Mouse (Mus musculus) adrenal gland, postnatal 14 days (tissue): ENCODE measurements around the gene Abhd2. TPM values are rescaled to one million over a fixed set of nuclear protein-coding genes. Genes with fewer than 3 reads are reported as not detected.

Source experiments
- DNase-seq: peaks from one replicate; pipeline ENCODE4 v3.0.0; 2021; ENCODE audit warnings: mixed read lengths
- long read RNA-seq, 2 experiments: library from polyadenylated mRNA; stranded (forward); transcript quantifications; one replicate each; pipeline ENCODE4 v2.0.0; 2021
- total RNA-seq: library from RNA; stranded (reverse); gene quantifications from 2 replicates; pipeline ENCODE4 v1.2.3, GENCODE M21; 2021

Gene Abhd2
- 485 and 569 TPM in 2 replicates for total RNA-seq
- long read RNA-seq, experiment 1, full-length matches to known transcripts: 29 of 48 reads
- long read RNA-seq, experiment 1, partial matches to known transcripts: 5 of 48 reads
- long read RNA-seq, experiment 1, other reads (novel, unspliced or antisense): 14 of 48 reads
- long read RNA-seq, experiment 2, full-length matches to known transcripts: 18 of 35 reads
- long read RNA-seq, experiment 2, partial matches to known transcripts: 16 of 35 reads
- long read RNA-seq, experiment 2, other reads (novel, unspliced or antisense): 1 of 35 reads

- DNase-seq: peak; percentile 100
Measured at GRCm38 (mm10) chr7:79272789-79273718, at the start of gene Abhd2. Gene Abhd2, plus strand, starts transcription at chr7:79273199.

DNA sequence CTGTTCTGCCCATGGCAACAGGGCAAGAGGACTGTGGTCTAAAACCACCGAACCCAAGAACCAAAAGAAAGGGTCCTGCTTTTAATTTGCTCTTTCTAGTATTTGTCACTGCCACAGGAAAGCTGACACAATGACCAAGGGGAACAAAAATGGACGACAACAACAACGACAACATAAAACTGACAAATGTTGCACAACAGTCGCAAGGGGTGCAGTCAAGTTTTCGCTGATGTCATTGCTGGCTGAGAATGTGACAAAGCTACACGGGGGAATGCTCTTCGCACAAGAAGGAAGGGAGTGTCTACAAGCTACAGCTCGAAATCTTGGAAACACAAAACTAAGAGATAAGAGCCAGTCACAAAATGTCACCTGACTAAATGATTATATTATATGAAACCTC lies 47.5 kb upstream of the Abhd2 start:
- DNase-seq: no peak

DNA sequence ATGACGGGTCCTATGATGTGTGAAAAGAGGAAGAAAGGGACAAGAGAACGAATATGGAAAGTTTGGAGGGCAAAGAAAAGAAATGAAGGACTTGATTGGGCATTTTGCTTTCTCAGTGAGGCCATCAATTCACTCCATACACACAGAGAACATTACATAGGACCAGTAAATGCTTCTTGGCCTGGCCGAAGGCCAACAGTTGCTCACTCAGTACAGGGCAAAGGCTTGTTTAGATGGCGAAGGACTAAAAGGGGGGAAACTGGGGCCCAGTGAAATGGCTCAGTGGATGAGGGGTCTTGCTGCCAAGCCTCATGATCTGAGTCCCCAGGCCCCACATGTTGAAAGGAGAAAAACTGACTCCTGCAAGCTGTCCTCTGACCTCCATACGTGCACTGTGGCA lies 46.8 kb upstream of the Abhd2 start:
- no peak for DNase-seq

- no peak for DNase-seq
Measured at GRCm38 (mm10) chr7:79226834-79227486, 46.0 kb upstream of the Abhd2 start.

- DNase-seq: peak; percentile 91
Measured at GRCm38 (mm10) chr7:79228471-79228870, 44.5 kb upstream of the Abhd2 start.

DNA sequence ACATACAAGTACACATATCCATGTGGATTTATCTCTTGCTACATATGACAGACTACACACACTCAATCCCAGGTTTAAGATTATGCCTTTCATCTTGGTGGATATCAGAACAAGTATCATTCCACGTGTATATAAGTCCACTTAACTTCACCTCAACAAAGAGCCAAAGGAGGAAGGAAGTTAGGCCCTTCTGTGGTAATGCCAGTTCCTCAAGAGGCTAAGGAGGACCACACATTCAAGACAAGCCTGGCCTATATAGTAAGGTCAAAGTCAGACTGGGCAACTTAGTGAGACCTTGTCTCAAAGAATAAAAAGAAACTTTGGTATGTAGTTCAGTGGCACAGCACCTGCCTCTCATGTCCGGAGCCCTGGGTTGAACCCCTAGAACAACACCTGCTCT lies 41.4 kb upstream of the Abhd2 start:
- DNase-seq: no peak

GRCm38 (mm10) chr7:79232048-79232447 lies 41.0 kb upstream of the Abhd2 start:
- DNase-seq: no peak

- DNase-seq: peak; percentile 51
Measured at GRCm38 (mm10) chr7:79238741-79239140, 34.3 kb upstream of the Abhd2 start.

GRCm38 (mm10) chr7:79241931-79242625 lies 30.9 kb upstream of the Abhd2 start:
- no peak for DNase-seq

- DNase-seq: peak; percentile 27
Measured at GRCm38 (mm10) chr7:79243236-79243635, 29.8 kb upstream of the Abhd2 start.

- peak; percentile 85 for DNase-seq
Measured at GRCm38 (mm10) chr7:79246039-79246670, 26.8 kb upstream of the Abhd2 start.

GRCm38 (mm10) chr7:79247408-79247807 lies 25.6 kb upstream of the Abhd2 start:
- DNase-seq: no peak

- peak; percentile 54 for DNase-seq
Measured at GRCm38 (mm10) chr7:79247881-79248389, 25.1 kb upstream of the Abhd2 start.

- no peak for DNase-seq
Measured at GRCm38 (mm10) chr7:79249581-79249980, 23.4 kb upstream of the Abhd2 start.

- DNase-seq: no peak
Measured at GRCm38 (mm10) chr7:79254248-79254888, 18.6 kb upstream of the Abhd2 start.

DNA sequence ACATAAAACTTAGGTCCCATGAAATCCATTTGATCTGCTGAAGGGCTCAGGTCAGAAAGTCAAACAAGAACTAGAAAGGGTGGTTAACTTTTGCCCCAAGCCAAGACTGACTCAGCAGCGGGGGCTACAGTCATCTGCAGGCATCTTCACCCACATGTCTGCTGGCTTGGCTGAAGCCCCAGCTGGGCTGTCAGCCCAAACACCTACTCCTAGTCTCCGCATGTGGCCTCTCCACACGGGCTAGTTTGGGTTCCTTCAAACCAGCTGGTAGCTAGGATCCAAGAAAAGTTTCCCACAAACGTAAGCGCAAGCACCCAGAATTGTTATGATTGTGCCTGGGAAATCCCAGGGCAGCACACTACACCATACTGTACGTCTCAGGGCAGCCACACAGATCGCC lies 17.6 kb upstream of the Abhd2 start:
- DNase-seq: no peak

DNA sequence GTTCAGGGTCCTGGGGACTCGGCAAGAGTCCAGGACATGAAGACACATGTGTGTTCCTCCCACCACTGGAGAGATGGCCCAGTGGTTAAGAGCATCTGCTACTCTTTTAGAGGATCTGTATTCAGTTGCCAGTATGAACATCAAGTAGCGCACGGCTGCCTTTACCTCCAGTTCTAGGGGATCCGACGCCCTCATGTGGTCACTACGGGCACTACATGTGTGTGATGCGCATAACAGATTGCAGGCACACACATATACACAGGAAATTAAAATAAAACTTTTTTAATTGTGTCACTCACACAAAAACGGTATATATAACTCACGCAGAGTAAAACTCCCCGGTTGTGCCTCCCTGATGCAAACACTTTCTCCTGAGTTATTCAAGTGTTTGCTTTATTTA lies 17.2 kb upstream of the Abhd2 start:
- no peak for DNase-seq

- DNase-seq: no peak
Measured at GRCm38 (mm10) chr7:79256716-79257115, 16.3 kb upstream of the Abhd2 start.

DNA sequence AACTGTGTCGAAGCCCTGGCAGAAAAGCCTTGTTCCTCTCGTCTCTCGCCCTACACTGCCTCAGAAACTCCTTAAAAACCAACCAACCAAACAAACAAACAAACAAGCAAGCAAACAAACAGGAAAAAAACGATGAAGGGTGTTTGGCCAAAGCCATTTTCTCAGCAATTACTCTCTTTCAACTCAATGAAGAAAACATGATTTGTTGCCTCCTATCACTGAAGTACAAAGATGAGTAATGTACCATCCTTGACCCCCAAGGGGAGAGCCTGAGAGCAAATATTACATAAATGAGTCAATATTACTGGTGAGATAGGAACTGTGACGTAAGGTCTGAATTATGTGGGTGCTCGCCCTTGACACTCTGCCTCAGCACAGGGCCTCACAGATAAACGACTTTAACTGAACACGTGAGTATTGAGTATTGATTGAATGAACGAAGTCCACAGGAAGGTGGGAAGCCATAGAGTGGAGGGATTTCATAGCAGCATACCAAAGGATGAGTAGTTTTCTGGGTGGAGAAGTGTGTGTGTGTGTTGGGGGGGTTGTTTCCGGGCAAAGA lies 13.9 kb upstream of the Abhd2 start:
- DNase-seq: peak; percentile 52

DNA sequence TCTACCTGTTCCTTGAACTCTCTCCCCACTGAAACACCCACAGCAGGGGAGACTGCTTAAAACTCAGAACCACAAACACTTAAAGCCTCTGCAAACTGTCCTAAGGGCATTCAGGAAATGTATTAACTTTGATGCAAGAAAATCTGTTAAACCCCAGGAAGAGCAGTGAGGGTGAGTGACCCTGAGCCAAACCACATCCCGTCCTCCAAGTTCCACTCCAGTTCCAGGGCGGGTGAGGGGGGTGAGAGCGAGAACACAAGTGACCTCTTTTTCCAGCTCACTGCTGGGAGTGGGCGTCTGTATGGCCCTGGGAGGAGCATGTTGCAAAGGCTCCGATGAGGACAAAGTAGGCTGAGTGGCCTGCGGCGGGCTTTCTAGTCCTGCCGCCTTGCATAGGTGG lies 10.5 kb upstream of the Abhd2 start:
- DNase-seq: peak; percentile 70

DNA sequence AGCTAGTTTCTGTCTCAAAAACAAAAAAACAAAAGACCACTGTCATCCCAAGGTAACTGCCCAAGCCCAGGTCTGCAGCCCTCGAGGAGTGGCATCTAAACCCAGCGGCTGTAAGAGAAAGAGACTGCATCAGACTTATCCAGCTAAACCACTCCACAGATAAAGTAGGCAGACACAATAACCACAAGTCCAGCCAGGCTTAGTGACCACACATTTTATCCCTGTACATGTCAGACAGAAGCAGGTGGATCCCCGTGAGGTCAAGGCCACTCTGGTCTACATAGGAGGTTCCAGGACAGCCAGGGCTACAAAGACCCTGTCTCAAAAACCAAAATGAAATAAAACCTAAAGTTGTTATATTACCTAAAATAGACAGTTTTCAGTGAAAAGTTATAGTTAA lies 9.2 kb upstream of the Abhd2 start:
- DNase-seq: no peak
